Mouse (Mus musculus) stomach, postnatal 0 days (tissue): Measurements from ENCODE around the gene Rnf180. TPM values are rescaled to one million over a fixed set of nuclear protein-coding genes. Genes with fewer than 3 reads are reported as not detected.

Source experiments
- ATAC-seq: fragments of 200-750 bp; cut with Nextera tagmentation; 2 replicates; pipeline ENCODE4 v1.8.0; 2017; ENCODE audit not compliant: low FRiP score, low TSS enrichment
- DNase-seq: peaks from one replicate; pipeline ENCODE4 v3.0.0-alpha.2; 2016; ENCODE audit warnings: low spot score
- H3K27ac ChIP-seq: fragments of 300-500 bp; sonication (generic); replicated peaks from 2 replicates; pipeline ENCODE4 v1.5.1; 2014; ENCODE audit warnings: mild to moderate bottlenecking, control low read depth
- H3K27me3 ChIP-seq: fragments of 300-500 bp; sonication (generic); 2 replicates; pipeline ENCODE4 v1.6.1; 2014; ENCODE audit warnings: low read length; ENCODE audit not compliant: control insufficient read depth, insufficient read depth
- H3K36me3 ChIP-seq: fragments of 300-500 bp; sonication (generic); 2 replicates; pipeline ENCODE4 v1.6.1; 2014; ENCODE audit warnings: low read length, mixed read lengths; ENCODE audit not compliant: control insufficient read depth, insufficient read depth
- H3K4me1 ChIP-seq: fragments of 300-500 bp; sonication (generic); replicated peaks from 2 replicates; pipeline ENCODE4 v1.6.1; 2014; ENCODE audit warnings: antibody characterized with exemption; ENCODE audit not compliant: control insufficient read depth, insufficient read depth
- H3K4me2 ChIP-seq: fragments of 300-500 bp; sonication (generic); replicated peaks from 2 replicates; pipeline ENCODE4 v1.6.1; 2014; ENCODE audit warnings: low read depth, mild to moderate bottlenecking, control low read depth, moderate library complexity
- H3K4me3 ChIP-seq: fragments of 300-500 bp; sonication (generic); 2 replicates; pipeline ENCODE4 v1.5.1; 2014; ENCODE audit warnings: low read depth, low read length, control low read depth
- H3K9ac ChIP-seq: fragments of 300-500 bp; sonication (generic); 2 replicates; pipeline ENCODE4 v1.6.1; 2014; ENCODE audit warnings: mild to moderate bottlenecking, low read length, control low read depth, mixed read lengths
- H3K9me3 ChIP-seq: fragments of 300-500 bp; sonication (generic); 2 replicates; pipeline ENCODE4 v1.6.1; 2016; ENCODE audit warnings: low read length; ENCODE audit not compliant: control insufficient read depth
- CTCF ChIP-seq: IDR thresholded peaks from 2 replicates; pipeline ENCODE4 v1.5.1; 2016; ENCODE audit warnings: antibody characterized with exemption, low read depth, mild to moderate bottlenecking, moderate library complexity
- EP300 ChIP-seq: optimal IDR thresholded peaks from 2 replicates; pipeline ENCODE3; 2016; ENCODE audit warnings: antibody characterized with exemption
- WGBS: fragments of 180-500 bp; shearing (Covaris S2); extraction: QIAGEN DNeasy Blood & Tissue Kit; methylation state at CpG from one replicate; pipeline ENCODE4 v1.1.7; 2014; 5-methylcytosine and 5-hydroxymethylcytosine counted together
- polyA plus RNA-seq: library from polyadenylated mRNA; unstranded; fragments of >200 nt; fragmentation: Nextera tagmentation; extraction: Ambion mirVana; gene quantifications from 2 replicates; pipeline ENCODE4 v1.2.1, GENCODE M21; 2015

Gene Rnf180
- polyA plus RNA-seq, 1 experiment from 2014 or later, result 1.2 TPM

- Histone ChIP-seq H3K9ac (no peak overlapping the region), H3K36me3 (no peaks in the 10 kb centered on the region), H3K27me3 (no peaks in the 10 kb centered on the region), H3K4me1 (no peaks in the 10 kb centered on the region), H3K9me3 (no peaks in the 10 kb centered on the region), H3K4me2 (peak overlapping the region; percentile 25; the same call in 1 of the 2 replicates), H3K27ac (no peak overlapping the region), H3K4me3 (no peak overlapping the region)
- 31% methylated on average over 4 of the region's 4 CpGs for WGBS
- TF ChIP-seq EP300, result no peak
- TF ChIP-seq CTCF, result no peak
- DNase-seq (peak; percentile 39), ATAC-seq (no peak)
Observed at GRCm38 (mm10) chr13:105291816-105292215, 2.8 kb downstream of the Rnf180 start.

- Histone ChIP-seq H3K4me2 (no peak overlapping the region), H3K4me1 (no peaks in the 10 kb centered on the region), H3K9me3 (no peaks in the 10 kb centered on the region), H3K27me3 (no peaks in the 10 kb centered on the region), H3K9ac (no peak overlapping the region), H3K36me3 (no peaks in the 10 kb centered on the region), H3K27ac (no peak overlapping the region), H3K4me3 (no peak overlapping the region)
- TF ChIP-seq CTCF, result no peak
- no peak for TF ChIP-seq EP300
- WGBS, result 83% methylated on average over 2 of the region's 2 CpGs
- ATAC-seq (no peak), DNase-seq (no peak)
Observed at GRCm38 (mm10) chr13:105290594-105290993, 4.0 kb downstream of the Rnf180 start.

- ATAC-seq, result no peak
- H3K27ac ChIP-seq, result no peak overlapping the region
- no peak for TF ChIP-seq EP300
- TF ChIP-seq CTCF, result no peak
- H3K36me3 ChIP-seq, result no peaks in the 10 kb centered on the region
- H3K4me1 ChIP-seq, result no peaks in the 10 kb centered on the region
- no peak overlapping the region for H3K4me2 ChIP-seq
- no peaks in the 10 kb centered on the region for H3K9me3 ChIP-seq
- no peak overlapping the region for H3K9ac ChIP-seq
- DNase-seq, result no peak
- H3K4me3 ChIP-seq, result no peak overlapping the region
- WGBS, result 85% methylated on average over 5 of the region's 5 CpGs
- H3K27me3 ChIP-seq, result no peaks in the 10 kb centered on the region
Observed at GRCm38 (mm10) chr13:105290021-105290420, 4.6 kb downstream of the Rnf180 start.

GRCm38 (mm10) chr13:105279397-105280018 lies 15.1 kb downstream of the Rnf180 start:
- Histone ChIP-seq H3K4me3 (no peak overlapping the region), H3K36me3 (no peaks in the 10 kb centered on the region), H3K27ac (no peak overlapping the region), H3K9ac (no peak overlapping the region), H3K4me1 (no peaks in the 10 kb centered on the region), H3K9me3 (no peaks in the 10 kb centered on the region), H3K27me3 (no peaks in the 10 kb centered on the region), H3K4me2 (no peak overlapping the region)
- no peak for TF ChIP-seq EP300
- no peak for TF ChIP-seq CTCF
- ATAC-seq, result no peak
- no peak for DNase-seq
- 79% methylated on average over 8 of the region's 8 CpGs for WGBS

GRCm38 (mm10) chr13:105270394-105271094 lies 24.1 kb downstream of the Rnf180 start:
- Histone ChIP-seq H3K4me2 (no peak overlapping the region), H3K4me1 (no peaks in the 10 kb centered on the region), H3K4me3 (no peak overlapping the region), H3K27me3 (no peaks in the 10 kb centered on the region), H3K27ac (no peak overlapping the region), H3K9me3 (no peaks in the 10 kb centered on the region), H3K36me3 (no peaks in the 10 kb centered on the region), H3K9ac (no peak overlapping the region)
- 84% methylated on average over 8 of the region's 8 CpGs for WGBS
- DNase-seq (no peak), ATAC-seq (no peak)
- TF ChIP-seq CTCF, result no peak
- TF ChIP-seq EP300, result no peak

- Histone ChIP-seq H3K27ac (no peak overlapping the region), H3K9ac (no peak overlapping the region), H3K4me1 (no peaks in the 10 kb centered on the region), H3K4me2 (no peak overlapping the region), H3K4me3 (no peak overlapping the region), H3K27me3 (no peaks in the 10 kb centered on the region), H3K9me3 (no peaks in the 10 kb centered on the region), H3K36me3 (no peaks in the 10 kb centered on the region)
- no peak for TF ChIP-seq CTCF
- TF ChIP-seq EP300, result no peak
- no peak for DNase-seq
- 73% methylated on average over 6 of the region's 6 CpGs for WGBS
- no peak for ATAC-seq
Observed at GRCm38 (mm10) chr13:105267464-105267863, 27.2 kb downstream of the Rnf180 start.
